Mouse (Mus musculus) kidney, postnatal 25 days (tissue): ENCODE data around the gene Tspan3.

Experiments used
- DNase-seq, 2 experiments: peaks; one replicate each; pipeline ENCODE4 v3.0.0; 2021; ENCODE audit warnings: mixed read lengths in 2 of 2

The Tspan3 gene

DNA sequence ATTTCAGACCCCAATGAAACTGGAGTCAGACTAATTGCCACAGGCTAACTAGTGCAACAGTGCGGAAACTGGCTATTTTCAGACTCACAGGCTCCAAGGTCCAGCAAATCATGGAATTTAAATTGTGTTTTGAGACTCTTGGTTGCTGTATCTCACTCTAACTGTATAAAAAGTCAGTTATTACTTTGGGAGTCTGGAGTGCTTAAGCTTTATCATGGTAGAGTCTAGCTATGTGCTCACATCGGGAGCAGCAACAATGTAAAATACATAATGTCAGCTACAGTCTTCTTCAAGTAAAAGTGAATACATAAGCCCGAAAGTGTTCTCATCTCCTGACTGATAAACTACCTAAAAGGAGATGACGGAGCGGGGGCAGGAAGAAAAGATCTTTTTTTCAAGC, 10.7 kb downstream of the Tspan3 start:
- peak in 1 of 2 experiments; percentile 11 for DNase-seq

DNA sequence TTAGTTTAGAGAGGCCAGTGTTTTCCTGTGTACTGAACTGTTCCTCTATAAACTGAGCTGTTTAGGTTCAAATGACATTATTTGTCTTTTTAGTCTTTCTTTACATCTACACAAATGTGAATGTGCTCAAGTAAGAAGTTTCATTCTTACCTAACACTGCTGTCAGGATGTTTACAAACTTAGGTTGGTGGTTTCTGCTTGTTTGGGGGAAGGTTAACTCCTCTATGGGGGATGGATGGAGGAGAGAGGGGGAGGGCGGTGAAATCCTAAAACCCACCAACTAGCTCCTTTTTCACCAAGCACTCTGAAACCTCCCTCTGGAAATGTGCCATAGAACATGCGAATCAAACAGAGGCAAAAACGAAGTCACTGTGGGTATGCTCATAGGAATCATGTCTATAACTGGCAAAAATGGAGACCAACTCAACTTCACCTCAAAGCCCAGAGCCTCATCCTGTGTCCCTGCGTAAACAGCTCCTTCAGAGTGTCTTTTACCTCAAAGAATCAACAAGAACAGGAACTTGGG, 12.7 kb downstream of the Tspan3 start:
- DNase-seq, result no peak

DNA sequence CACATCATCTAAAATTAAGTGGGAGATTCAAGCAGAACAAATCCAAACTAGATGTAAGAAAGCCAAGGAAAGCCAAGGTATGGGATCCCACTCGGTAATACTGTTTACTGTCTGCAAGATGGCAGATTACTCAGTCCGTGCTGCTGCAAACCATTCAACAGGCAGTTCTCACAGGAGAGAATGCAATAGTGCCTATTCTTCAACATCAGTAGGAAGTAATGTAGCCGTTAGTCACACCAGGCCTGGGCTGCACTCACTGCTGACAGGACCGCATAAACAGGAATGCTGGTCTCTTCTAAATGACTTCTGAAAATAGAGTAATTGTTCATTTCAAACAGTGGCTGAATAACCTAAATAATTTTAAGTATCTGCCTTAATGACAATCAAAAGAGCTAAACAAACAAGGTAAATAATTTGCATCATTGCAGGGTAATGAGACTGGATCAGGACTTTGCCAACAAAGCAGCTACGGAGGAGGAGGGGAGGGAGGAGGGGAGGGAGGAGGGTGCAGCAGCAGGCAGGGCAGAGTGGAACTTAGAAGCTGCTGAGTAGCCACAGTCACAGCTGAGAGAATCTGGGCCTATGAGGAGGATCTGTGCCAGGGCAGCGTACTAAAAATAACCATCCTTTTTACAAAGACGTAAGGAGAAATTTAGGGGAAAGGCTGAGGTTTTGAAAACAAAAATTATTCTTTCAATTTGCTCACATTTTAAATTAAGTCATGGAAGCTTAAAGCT, 13.4 kb downstream of the Tspan3 start:
- DNase-seq, result peak; percentile 66 to 84

DNA sequence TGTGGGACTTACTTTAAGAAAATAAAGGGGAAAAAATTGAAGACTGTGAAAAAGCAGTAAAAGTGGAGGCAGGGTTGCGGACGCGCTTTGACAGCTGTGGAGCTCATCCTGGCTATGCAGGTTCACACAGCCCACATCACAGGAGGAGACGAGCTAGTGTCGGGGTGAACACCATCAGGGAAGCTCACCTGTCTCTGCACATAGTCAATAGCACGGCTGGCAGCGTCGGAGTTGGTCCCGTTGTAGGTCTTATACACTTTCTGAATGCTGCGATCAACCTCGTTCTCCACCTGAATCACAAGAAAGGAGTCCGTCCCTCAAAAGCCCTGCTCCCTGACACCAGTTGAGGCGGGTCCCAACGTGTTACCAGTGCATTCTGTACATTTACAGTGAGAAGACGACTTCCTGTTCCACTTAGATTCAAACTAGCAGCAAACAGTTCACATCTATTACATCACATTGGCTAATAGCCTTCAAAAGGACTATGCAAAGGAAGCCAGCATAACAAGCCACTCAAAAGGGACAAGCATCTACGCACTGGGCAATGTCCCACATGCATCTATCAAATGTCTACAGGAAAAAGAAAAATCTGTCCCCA, 18.9 kb downstream of the Tspan3 start:
- DNase-seq, result no peak

DNA sequence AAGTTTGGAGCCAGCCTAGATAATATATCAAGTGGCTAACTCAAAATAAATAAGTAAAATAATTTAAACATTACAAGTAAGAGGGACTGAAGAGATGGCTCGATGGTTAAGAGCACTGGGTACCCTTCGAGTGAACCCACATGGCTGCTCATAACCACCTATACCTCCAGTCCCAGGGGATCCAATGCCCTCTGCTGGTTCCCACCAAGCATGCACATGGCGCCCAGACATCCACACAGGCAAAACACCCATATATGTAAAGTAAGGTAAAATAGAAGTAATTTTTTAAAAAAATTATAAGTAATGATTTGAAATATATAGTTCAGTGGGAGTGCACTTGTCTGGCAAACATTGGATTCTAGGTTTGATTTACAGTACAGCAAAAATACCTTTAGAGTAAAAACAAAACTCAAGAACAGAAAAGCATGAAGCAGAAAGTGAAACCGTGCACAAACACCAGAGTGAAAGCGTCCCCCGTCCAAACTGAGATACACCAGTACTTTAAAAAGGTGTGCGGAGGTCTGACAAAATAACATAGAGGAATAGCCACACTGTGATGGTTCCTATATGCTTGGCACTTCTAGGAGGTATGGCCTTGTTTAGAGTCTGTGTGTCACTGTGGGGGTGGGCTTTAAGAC, 20.8 kb downstream of the Tspan3 start:
- DNase-seq, result no peak

DNA sequence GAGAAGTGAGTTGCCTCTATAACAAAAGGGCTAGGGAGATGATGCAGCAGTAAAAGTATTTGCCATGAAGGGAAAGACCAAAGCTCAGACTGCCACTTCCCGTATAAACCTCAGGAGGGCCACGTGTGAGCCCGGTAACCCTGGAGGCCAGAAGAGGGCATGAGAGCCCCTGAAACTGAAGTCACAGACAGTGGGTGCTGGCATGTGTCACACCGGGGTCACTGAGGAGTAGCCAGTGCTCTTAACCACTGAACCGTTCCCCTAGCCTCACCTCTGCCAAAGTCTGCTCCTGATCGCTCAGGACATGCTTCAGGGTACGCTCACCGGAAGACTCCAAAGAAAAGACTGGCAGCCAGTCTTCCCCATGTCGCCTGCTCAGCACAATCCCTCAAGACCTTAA, 23.5 kb downstream of the Tspan3 start:
- DNase-seq, result peak; percentile 61 to 90

DNA sequence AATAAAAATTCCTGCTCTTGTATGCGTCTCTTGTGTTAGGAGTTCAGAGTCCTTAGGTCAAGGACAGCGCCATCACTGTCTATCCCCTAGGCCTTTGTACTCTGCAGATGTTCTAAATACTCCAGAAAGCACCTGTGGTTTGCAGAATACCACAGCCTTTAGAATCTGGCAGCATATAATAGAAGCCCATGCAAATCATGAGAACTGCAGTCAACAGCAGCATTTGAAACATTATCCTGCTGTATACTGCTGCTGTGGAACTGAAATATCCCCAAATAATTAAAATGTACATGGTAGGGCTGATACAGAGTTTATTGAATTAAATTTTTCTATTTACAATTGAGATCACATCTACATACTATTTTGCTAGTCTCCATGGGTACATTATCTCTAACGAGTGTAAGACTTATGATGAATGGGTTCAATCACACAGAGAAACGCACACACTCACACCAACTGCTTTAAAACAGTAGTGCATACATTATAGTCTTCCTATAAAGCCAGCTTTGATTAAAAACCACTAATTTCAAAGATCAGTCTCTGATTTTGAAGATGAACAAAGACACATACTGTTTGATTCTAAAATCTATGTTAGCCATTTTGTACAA, 29.6 kb downstream of the Tspan3 start:
- no peak for DNase-seq

DNA sequence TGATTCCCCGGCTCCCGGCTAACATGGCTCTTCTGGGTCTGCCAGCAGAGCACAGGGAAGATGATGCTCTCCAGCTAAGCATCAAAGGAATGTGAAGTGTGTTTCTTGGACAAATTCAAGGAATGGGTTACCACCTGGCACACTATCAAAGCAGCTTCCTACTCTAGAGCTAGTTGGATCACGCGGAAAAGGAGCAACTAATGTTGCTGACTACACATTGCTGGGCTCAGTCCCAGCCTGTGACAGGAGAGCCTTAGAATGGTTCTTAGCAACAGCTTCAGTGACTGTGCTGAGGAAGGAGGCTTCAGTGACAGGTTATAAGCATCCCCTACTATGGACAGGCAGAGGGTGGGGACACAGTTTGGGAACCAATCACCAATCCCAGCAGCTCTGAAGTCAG, 30.7 kb downstream of the Tspan3 start:
- no peak for DNase-seq

DNA sequence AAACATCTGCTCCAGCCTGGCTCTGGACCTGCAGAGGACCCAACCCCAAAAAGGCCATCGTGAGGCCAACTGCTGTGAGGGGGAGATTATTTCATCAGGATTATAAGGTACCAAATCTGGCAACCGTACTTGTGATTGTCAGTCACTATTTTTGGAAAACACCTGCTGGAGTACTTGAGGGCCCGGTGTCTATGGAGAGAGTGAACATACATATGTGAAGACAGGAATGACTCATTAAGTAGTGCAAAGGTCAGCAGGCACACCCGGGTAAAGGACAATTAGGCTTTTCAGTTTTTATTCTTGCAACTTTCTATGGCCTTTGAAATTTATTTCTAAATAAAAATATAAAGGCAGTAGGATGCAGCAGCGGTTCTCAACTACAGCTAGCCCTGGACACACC, 31.3 kb downstream of the Tspan3 start:
- no peak for DNase-seq

DNA sequence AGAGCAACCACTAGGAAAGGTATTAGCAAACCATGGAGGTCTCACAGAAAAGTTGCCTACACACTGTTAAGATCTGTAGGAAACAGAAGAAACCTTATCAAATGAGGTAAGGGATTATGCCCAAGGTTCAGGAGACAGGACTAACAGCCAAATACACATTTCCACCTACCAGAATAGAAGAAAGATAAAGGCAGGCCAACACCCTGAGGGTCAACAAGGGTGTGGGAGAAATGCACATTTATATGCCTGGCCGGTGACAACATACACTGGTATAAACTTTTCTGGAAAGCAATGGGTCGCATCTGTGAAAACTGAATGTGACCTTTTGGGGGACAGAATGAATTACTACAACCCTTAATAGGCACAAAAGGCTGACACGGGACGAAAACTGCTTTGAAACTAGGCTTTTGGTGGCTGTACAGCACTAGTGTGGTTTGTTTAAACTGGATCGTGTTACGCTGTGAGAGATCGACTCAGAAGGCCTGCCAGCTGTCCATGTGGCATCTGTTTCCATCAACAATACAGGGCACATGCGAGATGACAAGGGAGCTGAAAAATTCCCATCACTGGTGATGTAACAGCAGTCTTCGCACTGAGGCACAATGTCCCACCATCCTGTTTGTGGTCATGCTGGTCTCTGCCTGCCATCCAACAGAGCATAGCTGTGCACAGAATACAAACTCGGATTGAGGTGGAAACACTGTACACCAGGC, 33.3 kb downstream of the Tspan3 start:
- no peak for DNase-seq

DNA sequence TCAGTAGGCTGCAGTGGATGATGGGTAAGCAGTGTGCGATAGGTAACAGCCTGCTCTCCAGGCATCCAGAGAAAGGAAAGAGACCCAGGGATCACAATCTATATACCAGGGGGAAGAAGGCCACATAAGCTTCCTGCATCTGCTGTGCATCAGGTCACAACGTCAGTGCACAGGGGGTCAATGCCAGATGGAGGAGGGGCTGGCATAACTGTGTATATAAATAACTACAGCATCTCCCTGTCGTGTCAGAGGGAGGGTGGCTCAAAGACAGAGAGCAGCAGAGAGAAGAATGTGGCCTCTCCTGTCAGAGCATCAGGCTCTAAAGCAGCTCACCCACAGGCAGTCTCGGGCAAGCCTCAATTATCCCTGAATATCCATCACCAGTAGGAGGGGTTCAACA, 34.7 kb downstream of the Tspan3 start:
- no peak for DNase-seq

DNA sequence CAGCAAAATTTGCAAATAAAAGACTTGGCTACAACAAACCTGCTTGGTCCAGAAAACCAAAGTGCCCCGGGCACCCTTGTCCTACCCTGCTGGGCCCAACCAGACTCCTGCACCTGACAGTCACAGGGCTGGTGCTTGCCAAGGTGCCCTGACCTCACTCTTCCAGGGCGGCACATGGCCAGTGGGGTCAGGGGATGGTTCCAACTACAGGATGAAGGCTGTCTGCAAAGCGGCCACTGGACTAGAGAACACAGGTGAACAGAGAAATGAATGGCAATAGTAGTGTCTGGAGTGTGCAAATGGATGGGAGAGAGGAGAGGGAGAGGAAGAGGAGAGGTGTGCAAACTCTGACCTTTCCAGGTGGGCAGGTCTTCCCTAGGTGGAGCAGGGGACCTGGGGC, 35.3 kb downstream of the Tspan3 start:
- no peak for DNase-seq

DNA sequence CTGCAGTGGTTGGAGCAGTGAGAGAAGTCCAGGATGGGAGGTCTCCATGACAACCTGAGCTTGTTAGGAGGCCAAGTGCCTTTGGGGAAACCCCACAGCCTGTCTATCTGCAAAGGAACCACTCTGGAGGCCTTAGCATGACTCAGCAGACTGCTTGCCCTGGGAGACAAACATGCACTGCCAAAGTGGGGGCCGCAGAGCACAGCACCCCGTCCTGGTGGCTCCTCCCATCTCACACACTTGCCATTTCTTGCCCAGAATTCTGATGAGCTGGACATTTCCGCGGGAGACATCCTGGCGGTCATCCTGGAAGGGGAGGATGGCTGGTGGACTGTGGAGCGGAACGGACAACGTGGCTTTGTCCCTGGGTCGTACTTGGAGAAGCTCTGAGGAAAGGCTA, 36.9 kb downstream of the Tspan3 start:
- DNase-seq, result peak; percentile 35 to 69

DNA sequence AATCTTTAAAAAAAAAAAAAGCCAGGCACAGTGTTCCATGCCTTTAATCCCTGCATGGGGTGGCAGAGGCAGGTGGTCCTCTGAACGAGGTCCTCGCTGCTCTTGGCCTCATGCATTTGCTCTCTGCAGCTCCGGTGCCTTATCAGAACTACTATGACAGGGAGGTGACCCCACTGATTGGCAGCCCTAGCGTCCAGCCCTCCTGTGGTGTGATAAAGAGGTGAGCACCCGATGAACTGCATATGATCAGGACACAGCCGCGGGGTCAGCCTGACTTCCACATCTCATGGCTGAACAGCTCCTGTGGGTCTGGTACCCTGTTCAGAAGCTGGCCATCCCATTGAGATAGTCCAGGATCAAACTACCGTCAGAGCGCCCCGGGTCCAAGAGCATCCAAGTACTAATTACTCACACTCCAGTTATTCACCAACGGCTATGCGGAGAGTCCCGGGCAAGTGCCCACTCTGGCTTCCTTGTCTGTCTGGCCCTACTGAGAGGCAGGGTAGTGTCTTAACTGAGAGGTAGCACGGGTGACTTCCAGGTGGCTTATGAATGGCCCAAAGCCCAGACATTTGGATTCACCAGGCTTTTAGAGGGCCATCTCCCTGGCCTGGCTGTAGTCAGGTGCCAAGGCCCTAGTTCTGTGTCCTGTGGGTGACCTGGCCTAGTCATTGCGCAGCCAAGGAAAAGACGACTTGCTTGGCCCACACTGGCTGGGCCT, 38.7 kb downstream of the Tspan3 start:
- no peak for DNase-seq

DNA sequence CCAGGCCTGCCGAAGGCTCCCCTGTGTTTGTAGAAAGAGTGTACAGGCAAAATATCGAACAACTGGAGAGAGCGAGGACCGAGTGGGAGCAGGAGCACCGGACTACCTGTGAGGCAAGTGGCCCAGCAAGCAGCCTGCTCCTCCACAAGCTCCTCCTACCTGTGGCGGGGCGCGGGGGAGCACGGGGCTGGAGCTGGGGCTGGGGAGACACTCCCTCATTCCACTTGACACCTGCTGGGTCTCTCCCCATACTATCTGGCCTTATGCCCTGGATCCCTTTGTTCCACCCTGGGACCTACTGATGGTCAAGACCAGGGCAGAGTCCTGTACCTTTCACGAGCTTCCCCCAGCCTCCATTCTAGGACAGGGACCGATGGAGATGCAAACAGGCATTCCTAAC, 40.7 kb downstream of the Tspan3 start:
- DNase-seq, result no peak

DNA sequence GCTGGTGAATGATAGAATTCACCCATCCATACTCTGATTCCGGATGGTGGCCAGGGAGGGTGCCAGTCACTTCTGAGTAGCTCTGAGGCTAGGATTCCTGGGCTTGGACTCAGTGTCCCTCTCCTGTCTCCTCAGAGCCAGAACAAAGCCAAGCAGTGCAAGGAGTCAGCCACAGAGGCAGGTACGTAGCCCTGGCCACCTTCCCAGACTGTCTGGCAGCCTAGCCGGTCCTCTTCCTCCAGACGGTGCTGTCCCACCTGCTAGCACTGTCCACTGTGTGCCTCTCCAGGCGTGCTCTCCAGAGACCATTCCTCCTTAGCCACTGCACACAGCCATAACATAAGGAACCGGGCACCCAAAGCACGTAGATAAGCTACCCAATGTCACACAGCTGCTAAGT, 41.7 kb downstream of the Tspan3 start:
- DNase-seq, result no peak

DNA sequence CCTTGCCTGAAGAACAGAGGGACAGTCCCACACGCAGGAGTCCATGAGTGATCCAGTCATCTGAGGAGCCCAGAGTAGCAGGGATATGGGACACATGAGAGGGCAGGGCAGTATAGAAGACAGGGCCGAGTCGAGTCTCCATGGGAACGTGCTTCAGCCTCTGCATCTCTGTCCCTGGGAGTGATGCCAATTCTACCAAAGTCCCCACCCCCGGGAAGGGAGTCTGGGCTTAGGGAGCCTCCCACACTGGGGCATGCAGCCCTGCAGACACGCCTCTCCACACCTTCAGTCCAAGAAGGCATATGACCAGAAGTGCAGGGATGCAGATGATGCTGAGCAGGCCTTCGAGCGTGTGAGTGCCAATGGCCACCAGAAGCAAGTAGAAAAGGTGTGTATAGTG, 42.3 kb downstream of the Tspan3 start:
- DNase-seq, result peak; percentile 26 to 59

DNA sequence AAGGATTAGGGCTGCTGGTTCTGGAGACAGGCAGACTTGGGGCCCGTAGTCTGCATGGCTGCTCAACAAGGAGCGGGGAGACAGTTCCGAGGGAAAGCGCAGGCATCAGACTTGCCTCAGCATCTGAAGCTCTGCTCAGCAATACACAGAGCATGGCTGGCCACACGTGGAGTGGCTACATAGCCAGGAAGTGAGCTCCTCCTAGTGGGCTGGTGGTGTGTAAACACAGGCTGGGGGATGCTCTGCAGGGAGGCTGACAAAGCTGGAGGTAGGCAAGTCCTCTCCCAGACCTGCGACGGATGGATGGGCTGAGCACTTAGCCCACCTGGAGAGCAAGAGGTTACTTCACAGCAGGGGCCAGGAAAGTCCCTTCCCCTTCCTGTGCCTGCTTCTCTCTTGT, 44.2 kb downstream of the Tspan3 start:
- DNase-seq, result peak; percentile 56 to 73

DNA sequence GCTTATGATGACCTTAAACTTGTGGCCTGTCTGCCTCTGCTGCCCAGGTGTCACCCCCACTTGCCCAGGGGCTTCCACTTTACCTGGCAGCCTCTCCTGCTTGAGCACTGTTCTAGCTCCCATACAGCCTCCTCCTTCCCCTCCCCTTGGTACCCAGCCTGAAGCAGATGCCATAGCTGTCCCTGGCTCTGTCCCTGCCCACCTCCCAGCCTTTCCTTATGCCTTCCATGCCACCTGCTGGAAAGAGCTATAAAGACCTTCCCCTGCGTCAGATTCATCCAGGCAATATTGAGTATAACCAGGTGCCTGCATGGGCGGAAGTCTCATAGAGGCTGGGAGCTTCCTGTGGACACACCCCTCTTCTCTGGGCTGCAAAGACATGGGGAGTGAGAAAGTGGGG, 45.6 kb downstream of the Tspan3 start:
- no peak for DNase-seq

DNA sequence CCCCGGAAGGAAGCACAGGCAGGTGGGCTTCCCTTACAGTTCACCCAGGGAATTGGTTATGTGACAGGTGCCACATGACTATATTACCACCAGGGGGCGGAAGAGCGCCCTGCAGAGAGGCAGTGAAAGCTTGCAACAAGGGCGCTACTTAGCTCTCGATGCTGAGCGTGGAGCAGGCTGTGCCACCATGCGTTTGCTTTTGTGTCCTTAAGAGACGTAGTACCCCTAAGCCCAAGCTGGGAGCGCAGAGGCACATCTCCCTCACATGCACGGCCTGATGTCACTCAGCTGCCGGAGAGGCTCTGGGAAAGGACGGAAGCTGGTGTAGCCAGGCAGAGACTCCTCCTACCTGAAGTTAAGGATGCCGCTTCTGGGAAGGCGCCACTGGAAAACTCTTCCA, 46.7 kb downstream of the Tspan3 start:
- peak; percentile 72 to 74 for DNase-seq

DNA sequence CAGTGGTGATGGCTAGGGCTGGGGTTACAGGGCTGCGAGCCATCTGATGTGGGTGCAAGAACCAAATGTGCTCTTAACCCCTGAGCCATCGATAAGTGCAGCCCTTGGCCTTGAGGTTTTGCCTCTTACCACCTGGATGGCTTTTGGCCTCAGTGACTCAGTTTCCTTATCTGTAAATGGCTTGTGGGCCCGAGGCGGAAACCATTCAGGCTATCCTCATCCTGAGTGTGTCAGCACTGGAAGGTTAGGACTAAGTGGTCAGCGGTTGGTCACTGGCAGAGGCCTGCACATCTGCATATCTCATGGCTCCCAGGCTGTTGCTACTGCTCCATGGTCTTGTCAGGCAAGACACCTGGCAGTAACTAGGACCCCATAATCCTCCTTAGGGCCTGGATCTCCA, 47.2 kb downstream of the Tspan3 start:
- no peak for DNase-seq

DNA sequence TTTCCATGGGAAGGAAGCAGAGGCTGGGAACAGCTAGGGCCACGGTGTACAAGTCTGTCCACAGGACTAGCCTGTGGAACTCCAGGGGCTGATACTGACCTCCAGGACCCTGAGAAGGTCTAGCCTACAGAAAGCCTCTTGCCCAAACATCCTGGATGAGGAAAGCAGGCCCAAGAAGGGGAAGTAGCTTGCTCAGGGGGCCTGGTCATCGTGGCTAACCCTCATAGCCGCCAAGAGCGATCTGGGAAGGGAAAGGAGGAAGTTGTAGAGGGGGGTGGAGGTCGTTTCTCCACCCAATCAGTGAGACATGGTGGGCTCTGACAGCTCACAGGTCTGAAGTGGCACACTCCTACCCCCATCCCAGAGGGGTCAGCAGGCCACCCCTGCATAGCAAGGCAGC, 57.1 kb downstream of the Tspan3 start:
- no peak for DNase-seq
